Mouse (Mus musculus) embryonic facial prominence, embryonic 15.5 days (tissue): Measurements from ENCODE around the gene Grin3b. TPM values are rescaled to one million over a fixed set of nuclear protein-coding genes. Genes with fewer than 3 reads are reported as not detected.

Source experiments
- ATAC-seq: fragments of 200-750 bp; cut with Nextera tagmentation; 2 replicates; pipeline ENCODE4 v1.8.0; 2017; ENCODE audit warnings: low read depth, moderate TSS enrichment; ENCODE audit not compliant: insufficient number of reproducible peaks, low FRiP score, low TSS enrichment
- H3K27ac ChIP-seq: fragments of 300-500 bp; sonication (generic); replicated peaks from 2 replicates; pipeline ENCODE4 v1.5.1; 2015; ENCODE audit warnings: mild to moderate bottlenecking, inconsistent platforms
- H3K27me3 ChIP-seq: fragments of 300-500 bp; sonication (generic); 2 replicates; pipeline ENCODE4 v1.6.1; 2015; ENCODE audit warnings: inconsistent platforms
- H3K36me3 ChIP-seq: fragments of 300-500 bp; sonication (generic); 2 replicates; pipeline ENCODE4 v1.6.1; 2015; ENCODE audit warnings: mild to moderate bottlenecking, inconsistent platforms
- H3K4me1 ChIP-seq: fragments of 300-500 bp; sonication (generic); 2 replicates; pipeline ENCODE4 v1.6.1; 2015; ENCODE audit warnings: inconsistent platforms
- H3K4me2 ChIP-seq: fragments of 300-500 bp; sonication (generic); replicated peaks from 2 replicates; pipeline ENCODE4 v1.6.1; 2015; ENCODE audit warnings: mild to moderate bottlenecking, inconsistent platforms
- H3K4me3 ChIP-seq: fragments of 300-500 bp; sonication (generic); replicated peaks from 2 replicates; pipeline ENCODE4 v1.5.1; 2015; ENCODE audit warnings: mild to moderate bottlenecking, inconsistent platforms
- H3K9ac ChIP-seq: fragments of 300-500 bp; sonication (generic); 2 replicates; pipeline ENCODE4 v1.6.1; 2015; ENCODE audit warnings: inconsistent platforms
- H3K9me3 ChIP-seq: fragments of 300-500 bp; sonication (generic); replicated peaks from 2 replicates; pipeline ENCODE4 v1.6.1; 2016; ENCODE audit warnings: inconsistent platforms
- WGBS: fragments of 180-500 bp; shearing (Covaris S2); methylation state at CpG from one replicate; pipeline ENCODE4 v1.1.7; 2015; 5-methylcytosine and 5-hydroxymethylcytosine counted together
- polyA plus RNA-seq: library from polyadenylated mRNA; unstranded; fragments of >200 nt; fragmentation: Nextera tagmentation; extraction: Ambion mirVana; gene quantifications from 2 replicates; pipeline ENCODE4 v1.2.1, GENCODE M21; 2015

The Grin3b gene
- polyA plus RNA-seq, 1 experiment from 2014 or later = 0.63 TPM

GRCm38 (mm10) chr10:79936911-79937441 lies 33.5 kb upstream of the Grin3b start:
- 49% methylated on average over 27 of the region's 27 CpGs for WGBS
- no peak overlapping the region for H3K4me3 ChIP-seq
- peaks cover 70% of the 10 kb centered on the region for H3K4me1 ChIP-seq
- peak overlapping the region; percentile 56; the same call in 1 of the 2 replicates for H3K27ac ChIP-seq
- H3K36me3 ChIP-seq = peaks cover 37% of the 10 kb centered on the region
- no peaks in the 10 kb centered on the region for H3K27me3 ChIP-seq
- no peaks in the 10 kb centered on the region for H3K9me3 ChIP-seq
- ATAC-seq = 0 out of 2 replicates have a peak, but pooled peaks have one; percentile 5
- 0 out of 2 replicates have a peak overlapping the region, but pooled peaks have one; percentile 4 for H3K4me2 ChIP-seq
- H3K9ac ChIP-seq = no peak overlapping the region

DNA sequence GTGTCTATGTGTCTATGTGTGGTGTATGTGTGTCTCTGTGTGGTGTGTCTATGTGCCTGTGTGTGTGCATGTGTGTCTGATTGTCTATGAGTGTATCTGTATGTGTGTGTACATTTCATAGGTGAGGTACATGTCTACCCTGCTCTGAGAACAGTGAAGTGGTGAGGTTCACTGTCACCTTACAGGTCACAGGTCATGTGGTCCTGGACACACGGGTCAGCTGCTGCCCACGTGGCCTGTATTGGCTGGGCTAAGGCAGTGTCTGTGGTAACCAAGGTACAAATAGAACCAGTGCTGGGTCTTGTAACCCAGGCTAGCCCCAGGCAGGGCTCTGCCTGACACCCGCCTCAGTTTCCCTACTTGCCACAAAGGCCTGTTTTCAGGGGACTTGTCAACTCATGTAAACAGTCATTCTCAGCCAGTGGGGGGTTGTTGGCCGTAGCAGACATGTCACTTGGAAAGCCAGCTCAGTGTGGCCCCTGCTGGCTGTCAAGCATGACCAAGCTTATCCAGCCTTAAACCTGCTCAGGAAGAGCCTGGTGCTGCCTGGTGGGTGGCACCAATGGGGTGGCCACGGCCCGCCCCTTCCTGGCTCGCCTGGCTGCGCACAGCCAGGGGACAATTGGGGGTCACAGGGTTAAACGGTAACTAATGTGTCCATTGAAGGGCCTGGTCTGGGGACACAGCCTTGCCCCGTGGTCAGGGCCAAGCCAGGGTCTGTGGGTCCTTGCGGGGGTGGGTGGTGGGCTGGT lies 32.6 kb upstream of the Grin3b start:
- H3K36me3 ChIP-seq = peaks cover 37% of the 10 kb centered on the region
- no peaks in the 10 kb centered on the region for H3K9me3 ChIP-seq
- no peak overlapping the region for H3K9ac ChIP-seq
- peaks cover 63% of the 10 kb centered on the region for H3K4me1 ChIP-seq
- H3K27me3 ChIP-seq = no peaks in the 10 kb centered on the region
- no peak for ATAC-seq
- H3K4me2 ChIP-seq = no peak overlapping the region
- 65% methylated on average over 11 of the region's 11 CpGs for WGBS
- H3K4me3 ChIP-seq = no peak overlapping the region
- no peak overlapping the region for H3K27ac ChIP-seq

- H3K9me3 ChIP-seq = no peaks in the 10 kb centered on the region
- WGBS = 61% methylated on average over 7 of the region's 7 CpGs
- no peak overlapping the region for H3K27ac ChIP-seq
- peaks cover 62% of the 10 kb centered on the region for H3K4me1 ChIP-seq
- no peak overlapping the region for H3K9ac ChIP-seq
- no peak overlapping the region for H3K4me3 ChIP-seq
- ATAC-seq = no peak
- H3K36me3 ChIP-seq = peaks cover 20% of the 10 kb centered on the region
- no peaks in the 10 kb centered on the region for H3K27me3 ChIP-seq
- no peak overlapping the region for H3K4me2 ChIP-seq
Observed at GRCm38 (mm10) chr10:79940749-79941148, 29.8 kb upstream of the Grin3b start.

DNA sequence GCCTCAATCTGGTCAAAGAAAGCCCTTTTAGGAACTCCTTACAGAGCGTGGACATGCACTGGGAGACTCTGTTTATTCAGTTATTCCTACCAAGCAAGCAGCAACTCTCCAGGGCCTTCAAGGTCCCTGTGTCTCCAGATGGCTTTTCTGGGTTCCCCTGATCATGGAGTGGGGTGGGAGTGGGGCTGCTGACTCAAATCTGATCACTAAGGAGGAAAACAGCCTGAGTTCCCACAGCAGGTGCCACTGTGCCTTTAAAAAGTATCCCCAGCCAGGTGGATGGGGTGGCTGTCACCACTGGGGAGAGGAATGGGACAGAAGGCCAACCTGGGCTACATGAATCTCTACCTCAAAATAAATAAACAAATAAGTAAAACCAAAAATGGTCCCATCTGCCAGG lies 27.5 kb upstream of the Grin3b start:
- H3K4me2 ChIP-seq = no peak overlapping the region
- 97% methylated on average over 1 of the region's 1 CpGs for WGBS
- peaks cover 57% of the 10 kb centered on the region for H3K4me1 ChIP-seq
- H3K27me3 ChIP-seq = no peaks in the 10 kb centered on the region
- no peak for ATAC-seq
- H3K9me3 ChIP-seq = no peaks in the 10 kb centered on the region
- H3K4me3 ChIP-seq = no peak overlapping the region
- peaks cover 24% of the 10 kb centered on the region for H3K36me3 ChIP-seq
- no peak overlapping the region for H3K9ac ChIP-seq
- 0 out of 2 replicates have a peak overlapping the region, but pooled peaks have one; percentile 34 for H3K27ac ChIP-seq

DNA sequence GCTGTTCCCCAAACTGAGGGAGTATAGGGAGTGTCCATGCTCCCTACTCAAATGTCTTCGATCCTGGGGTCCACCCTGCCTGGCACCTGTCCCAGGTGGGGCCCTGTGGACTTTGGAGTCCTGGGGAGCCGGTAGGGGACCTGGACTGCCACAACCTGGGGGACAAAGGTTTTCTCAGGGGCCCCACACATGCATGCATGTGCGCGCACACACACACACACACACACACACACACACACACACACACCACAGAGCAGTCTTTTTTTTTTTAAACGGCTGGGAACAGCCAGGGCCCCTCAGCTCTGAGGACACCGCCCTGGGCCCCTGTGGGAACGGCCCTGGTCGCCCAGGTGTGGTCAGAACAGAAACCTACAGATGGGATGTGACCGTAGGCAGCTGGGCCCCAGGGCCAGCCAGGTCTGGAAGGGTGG lies 27.0 kb upstream of the Grin3b start:
- Histone ChIP-seq H3K27ac (peak overlapping the region; percentile 34; the same call in 1 of the 2 replicates), H3K27me3 (no peaks in the 10 kb centered on the region), H3K9me3 (no peaks in the 10 kb centered on the region), H3K9ac (no peak overlapping the region), H3K36me3 (peaks cover 25% of the 10 kb centered on the region), H3K4me3 (no peak overlapping the region), H3K4me2 (no peak overlapping the region), H3K4me1 (peaks cover 52% of the 10 kb centered on the region)
- 67% methylated on average over 9 of the region's 9 CpGs for WGBS
- no peak for ATAC-seq

- ATAC-seq = peak; percentile 36
- H3K36me3 ChIP-seq = peaks cover 47% of the 10 kb centered on the region
- peaks cover 43% of the 10 kb centered on the region for H3K4me1 ChIP-seq
- H3K27me3 ChIP-seq = no peaks in the 10 kb centered on the region
- H3K4me2 ChIP-seq = 0 out of 2 replicates have a peak overlapping the region, but pooled peaks have one; percentile 6
- no peak overlapping the region for H3K9ac ChIP-seq
- H3K4me3 ChIP-seq = no peak overlapping the region
- H3K27ac ChIP-seq = peak overlapping the region; percentile 65
- H3K9me3 ChIP-seq = no peaks in the 10 kb centered on the region
- 28% methylated on average over 16 of the region's 16 CpGs for WGBS
Observed at GRCm38 (mm10) chr10:79945507-79946234, 24.8 kb upstream of the Grin3b start.

DNA sequence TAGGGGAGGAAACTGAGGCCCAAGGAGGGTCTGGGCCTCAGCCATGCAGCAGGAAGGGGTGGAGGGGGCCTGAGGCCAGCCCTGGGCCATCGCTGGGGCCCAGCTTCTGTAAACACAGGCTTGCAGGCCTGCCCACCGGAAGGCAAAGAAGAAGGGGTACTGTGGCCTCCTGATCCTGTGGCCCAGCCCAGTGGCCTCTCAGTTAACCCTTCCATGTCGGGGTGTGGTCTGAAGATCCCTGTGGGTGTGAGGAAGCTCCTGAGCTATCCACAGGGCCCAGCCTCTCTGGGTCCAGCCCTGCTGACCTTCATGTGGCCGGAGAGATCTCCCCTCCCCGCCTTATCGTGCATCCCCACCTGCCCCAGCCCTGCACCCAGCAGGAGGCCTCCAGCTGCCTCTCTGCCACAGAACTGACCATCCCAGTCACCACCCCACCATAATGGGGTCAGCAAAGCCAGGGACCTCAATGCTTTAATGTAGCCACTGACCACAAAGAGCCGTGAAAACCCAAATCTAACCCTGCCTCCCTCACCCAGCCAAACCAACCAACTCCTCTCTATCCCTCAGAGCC lies 23.7 kb upstream of the Grin3b start:
- WGBS = 38% methylated on average over 7 of the region's 7 CpGs
- H3K4me1 ChIP-seq = peaks cover 43% of the 10 kb centered on the region
- no peak overlapping the region for H3K9ac ChIP-seq
- no peak overlapping the region for H3K4me3 ChIP-seq
- ATAC-seq = no peak; the same call in 1 of the 2 replicates
- no peaks in the 10 kb centered on the region for H3K9me3 ChIP-seq
- peak overlapping the region; percentile 3; the same call in 1 of the 2 replicates for H3K27ac ChIP-seq
- H3K4me2 ChIP-seq = 0 out of 2 replicates have a peak overlapping the region, but pooled peaks have one; percentile 4
- no peaks in the 10 kb centered on the region for H3K27me3 ChIP-seq
- H3K36me3 ChIP-seq = peaks cover 46% of the 10 kb centered on the region

DNA sequence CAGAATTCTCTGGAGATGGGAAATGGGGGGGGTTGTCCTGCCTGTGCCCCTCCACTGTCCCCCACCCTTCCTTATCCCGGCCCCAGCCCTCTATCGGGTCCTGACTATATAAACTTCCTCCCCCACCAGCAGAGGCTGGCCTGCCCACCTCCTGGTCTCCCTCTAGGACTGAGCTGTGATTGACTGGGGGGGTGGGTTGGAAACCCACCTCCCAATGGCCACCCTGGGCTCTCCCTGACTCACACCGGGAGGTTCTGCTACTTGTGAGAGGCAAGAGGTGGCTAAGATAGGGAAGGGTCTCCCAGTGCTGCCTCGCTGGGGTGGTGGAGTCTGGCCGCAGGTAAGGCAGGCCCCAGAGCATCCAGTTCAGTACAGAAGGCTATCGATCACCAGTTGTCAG lies 23.0 kb upstream of the Grin3b start:
- Histone ChIP-seq H3K4me3 (no peak overlapping the region), H3K9ac (no peak overlapping the region), H3K36me3 (peaks cover 41% of the 10 kb centered on the region), H3K27ac (no peak overlapping the region), H3K4me2 (no peak overlapping the region), H3K9me3 (no peaks in the 10 kb centered on the region), H3K27me3 (no peaks in the 10 kb centered on the region), H3K4me1 (peaks cover 43% of the 10 kb centered on the region)
- ATAC-seq = no peak
- 78% methylated on average over 6 of the region's 6 CpGs for WGBS

GRCm38 (mm10) chr10:79949873-79950272 lies 20.6 kb upstream of the Grin3b start:
- Histone ChIP-seq H3K27me3 (no peaks in the 10 kb centered on the region), H3K4me2 (no peak overlapping the region), H3K36me3 (peaks cover 54% of the 10 kb centered on the region), H3K4me1 (peaks cover 22% of the 10 kb centered on the region), H3K4me3 (no peak overlapping the region), H3K9ac (no peak overlapping the region), H3K9me3 (no peaks in the 10 kb centered on the region), H3K27ac (no peak overlapping the region)
- WGBS = 82% methylated on average over 4 of the region's 4 CpGs
- ATAC-seq = no peak

DNA sequence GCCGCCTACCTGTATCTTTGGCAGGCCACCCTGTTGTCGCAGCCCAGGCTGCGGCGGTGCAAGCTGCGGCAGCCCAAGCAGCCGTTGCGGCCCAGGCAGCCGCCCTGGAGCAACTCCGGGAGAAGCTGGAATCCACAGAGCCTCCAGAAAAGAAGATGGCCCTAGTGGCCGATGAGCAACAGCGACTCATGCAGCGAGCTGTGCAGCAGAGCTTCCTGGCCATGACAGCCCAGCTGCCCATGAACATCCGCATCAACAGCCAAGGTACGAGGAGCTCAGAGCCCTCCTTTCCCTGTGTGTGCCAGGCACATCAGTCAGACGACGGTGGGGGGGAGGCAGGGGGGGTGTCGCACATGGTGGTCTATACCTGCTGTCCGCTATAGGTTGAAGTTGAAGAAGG lies 19.9 kb upstream of the Grin3b start:
- H3K27ac ChIP-seq = no peak overlapping the region
- WGBS = 82% methylated on average over 18 of the region's 18 CpGs
- no peaks in the 10 kb centered on the region for H3K27me3 ChIP-seq
- H3K9ac ChIP-seq = no peak overlapping the region
- no peaks in the 10 kb centered on the region for H3K9me3 ChIP-seq
- ATAC-seq = no peak
- peaks cover 54% of the 10 kb centered on the region for H3K36me3 ChIP-seq
- H3K4me3 ChIP-seq = no peak overlapping the region
- H3K4me2 ChIP-seq = no peak overlapping the region
- peaks cover 14% of the 10 kb centered on the region for H3K4me1 ChIP-seq

- Histone ChIP-seq H3K36me3 (peaks cover 41% of the 10 kb centered on the region), H3K9me3 (no peaks in the 10 kb centered on the region), H3K4me1 (peaks cover 4% of the 10 kb centered on the region), H3K9ac (no peak overlapping the region), H3K4me2 (no peak overlapping the region), H3K27me3 (no peaks in the 10 kb centered on the region), H3K4me3 (no peak overlapping the region), H3K27ac (no peak overlapping the region)
- WGBS = 87% methylated on average over 6 of the region's 6 CpGs
- no peak for ATAC-seq
Observed at GRCm38 (mm10) chr10:79953946-79954345, 16.6 kb upstream of the Grin3b start.
